Mouse (Mus musculus) brain, embryonic 14.5 days (tissue): ENCODE measurements around the gene Serpina3i.

Experiments used
- CTCF ChIP-seq: fragments of 200-500 bp; IDR thresholded peaks from 2 replicates; pipeline ENCODE4 v1.5.1; 2012; ENCODE audit warnings: inconsistent platforms, mild to moderate bottlenecking, moderate library complexity, borderline replicate concordance; ENCODE audit not compliant: insufficient read depth, insufficient read length; ENCODE audit errors: extremely low read depth
- POLR2A ChIP-seq: fragments of 200-500 bp; IDR thresholded peaks from 2 replicates; pipeline ENCODE4 v1.6.1; 2012; ENCODE audit warnings: mild to moderate bottlenecking, inconsistent platforms, borderline replicate concordance; ENCODE audit not compliant: poor library complexity, insufficient read depth, insufficient read length, severe bottlenecking; ENCODE audit errors: extremely low read depth

- TF ChIP-seq POLR2A: no peak
- TF ChIP-seq CTCF: no peak
Measured at GRCm38 (mm10) chr12:104278216-104279055, 15.5 kb downstream of the Serpina3i start.
